Mouse (Mus musculus) hindbrain, embryonic 14.5 days (tissue): ENCODE measurements around the gene Dach2. TPM values are rescaled to one million over a fixed set of nuclear protein-coding genes. Genes with fewer than 3 reads are reported as not detected.
"Not testable (repeated sequence)": the region's sequence is repeated elsewhere in the genome, so short reads cannot be mapped to it uniquely, and the experiment has no call there.

Experiments used
- ATAC-seq: fragments of 200-750 bp; cut with Nextera tagmentation; 2 replicates; pipeline ENCODE4 v1.8.0; 2017; ENCODE audit warnings: moderate number of reproducible peaks, mild to moderate bottlenecking, moderate TSS enrichment, moderate library complexity; ENCODE audit not compliant: low FRiP score
- DNase-seq: peaks from one replicate; pipeline ENCODE4 v3.0.0-alpha.2; 2015; ENCODE audit warnings: low spot score
- H3K27ac ChIP-seq: fragments of 300-500 bp; sonication (generic); 2 replicates; pipeline ENCODE4 v1.5.1; 2014; ENCODE audit warnings: mild to moderate bottlenecking, moderate library complexity
- H3K27me3 ChIP-seq: fragments of 300-500 bp; sonication (generic); 2 replicates; pipeline ENCODE4 v1.6.1; 2014; ENCODE audit warnings: mild to moderate bottlenecking, low read length, mixed read lengths; ENCODE audit not compliant: control insufficient read depth, insufficient read depth
- H3K36me3 ChIP-seq: fragments of 300-500 bp; sonication (generic); replicated peaks from 2 replicates; pipeline ENCODE4 v1.6.1; 2014; ENCODE audit not compliant: control insufficient read depth, insufficient read depth
- H3K4me1 ChIP-seq: fragments of 300-500 bp; sonication (generic); replicated peaks from 2 replicates; pipeline ENCODE4 v1.6.1; 2014; ENCODE audit warnings: antibody characterized with exemption, low read length, mixed read lengths; ENCODE audit not compliant: control insufficient read depth, insufficient read depth
- H3K4me2 ChIP-seq: fragments of 300-500 bp; sonication (generic); replicated peaks from 2 replicates; pipeline ENCODE4 v1.6.1; 2014; ENCODE audit warnings: mild to moderate bottlenecking, moderate library complexity
- H3K4me3 ChIP-seq: fragments of 300-500 bp; sonication (generic); replicated peaks from 2 replicates; pipeline ENCODE4 v1.5.1; 2014; ENCODE audit warnings: mild to moderate bottlenecking, low read length
- H3K9ac ChIP-seq: fragments of 300-500 bp; sonication (generic); 2 replicates; pipeline ENCODE4 v1.6.1; 2014
- H3K9me3 ChIP-seq: fragments of 300-500 bp; sonication (generic); 2 replicates; pipeline ENCODE4 v1.6.1; 2016; ENCODE audit warnings: low read length; ENCODE audit not compliant: control insufficient read depth
- WGBS: fragments of 180-500 bp; shearing (Covaris S2); extraction: QIAGEN DNeasy Blood & Tissue Kit; methylation state at CpG from one replicate; pipeline ENCODE4 v1.1.7; 2014; 5-methylcytosine and 5-hydroxymethylcytosine counted together
- polyA plus RNA-seq: library from polyadenylated mRNA; unstranded; fragments of >200 nt; fragmentation: Nextera tagmentation; extraction: Ambion mirVana; gene quantifications from 2 replicates; pipeline ENCODE4 v1.2.1, GENCODE M21; 2014

Dach2 gene
- 11.9 and 13.2 TPM in 2 replicates for polyA plus RNA-seq

- H3K4me1 ChIP-seq, result no peaks in the 10 kb centered on the region
- peak; percentile 58 for ATAC-seq
- H3K27me3 ChIP-seq, result no peaks in the 10 kb centered on the region
- H3K4me2 ChIP-seq, result peak within 1 kb of the TSS; percentile 67
- H3K9me3 ChIP-seq, result no peaks in the 10 kb centered on the region
- peak within 1 kb of the TSS; percentile 56 for H3K9ac ChIP-seq
- no peaks in the 10 kb centered on the region for H3K36me3 ChIP-seq
- WGBS, result 31% methylated on average over 21 of the region's 21 CpGs
- DNase-seq, result peak; percentile 32
- H3K27ac ChIP-seq, result peak within 1 kb of the TSS; percentile 26; the same call in 1 of the 2 replicates
- H3K4me3 ChIP-seq, result peak within 1 kb of the TSS; percentile 48
Observed at GRCm38 (mm10) chrX:113297404-113297803, at the start of gene Dach2. TSS of gene Dach2 (plus strand) at chrX:113297510.

DNA sequence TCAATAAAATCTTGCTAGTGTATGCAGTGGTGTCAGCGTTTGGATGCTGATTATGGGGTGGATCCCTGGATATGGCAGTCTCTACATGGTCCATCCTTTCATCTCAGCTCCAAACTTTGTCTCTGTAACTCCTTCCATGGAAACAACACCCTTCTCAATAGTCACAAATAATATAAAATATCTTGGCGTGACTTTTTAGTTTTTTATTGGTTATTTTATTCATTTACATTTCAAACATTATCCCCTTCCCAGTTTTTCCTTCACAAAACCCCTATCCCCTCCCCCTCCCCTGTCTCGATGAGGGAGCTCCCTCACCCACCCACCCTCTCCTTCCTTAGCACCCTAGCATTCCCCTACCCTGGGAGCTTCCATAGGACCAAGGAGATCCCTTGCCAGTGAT lies 44.9 kb upstream of the Dach2 start:
- H3K4me1 ChIP-seq, DNase-seq, ATAC-seq, H3K9me3 ChIP-seq, H3K4me2 ChIP-seq, H3K4me3 ChIP-seq, H3K27ac ChIP-seq, H3K9ac ChIP-seq, H3K27me3 ChIP-seq, H3K36me3 ChIP-seq: not testable (repeated sequence)
- WGBS, result 76% methylated on average over 2 of the region's 3 CpGs

DNA sequence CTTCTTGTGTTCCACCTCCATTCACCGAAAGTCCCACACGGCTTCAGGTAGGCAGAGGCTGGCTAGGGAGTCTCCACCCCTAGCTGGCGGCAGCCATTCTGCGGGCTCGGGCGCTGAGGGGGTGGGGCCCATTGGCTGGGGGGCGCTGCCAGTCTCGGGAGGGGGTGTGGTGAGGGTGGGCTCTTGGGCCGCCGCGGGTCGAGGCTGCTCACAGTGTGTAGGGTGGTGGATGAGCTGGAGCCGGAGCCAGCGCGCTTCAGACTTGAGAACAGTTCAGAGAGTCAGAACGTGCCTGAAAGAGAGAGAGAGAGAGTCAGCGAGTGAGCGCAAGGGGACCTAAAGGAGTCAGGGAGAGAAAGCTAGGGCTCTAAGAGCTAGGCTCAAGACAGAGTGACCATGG lies 721 bp downstream of the Dach2 start:
- Histone ChIP-seq H3K36me3 (no peaks in the 10 kb centered on the region), H3K4me1 (no peaks in the 10 kb centered on the region), H3K4me2 (peak overlapping the region; percentile 67), H3K9ac (peak overlapping the region; percentile 56), H3K4me3 (peak overlapping the region; percentile 48), H3K27me3 (no peaks in the 10 kb centered on the region), H3K27ac (peak overlapping the region; percentile 26; the same call in 1 of the 2 replicates), H3K9me3 (no peaks in the 10 kb centered on the region)
- WGBS, result 22% methylated on average over 18 of the region's 18 CpGs
- ATAC-seq (peak; percentile 99), DNase-seq (peak; percentile 48)

DNA sequence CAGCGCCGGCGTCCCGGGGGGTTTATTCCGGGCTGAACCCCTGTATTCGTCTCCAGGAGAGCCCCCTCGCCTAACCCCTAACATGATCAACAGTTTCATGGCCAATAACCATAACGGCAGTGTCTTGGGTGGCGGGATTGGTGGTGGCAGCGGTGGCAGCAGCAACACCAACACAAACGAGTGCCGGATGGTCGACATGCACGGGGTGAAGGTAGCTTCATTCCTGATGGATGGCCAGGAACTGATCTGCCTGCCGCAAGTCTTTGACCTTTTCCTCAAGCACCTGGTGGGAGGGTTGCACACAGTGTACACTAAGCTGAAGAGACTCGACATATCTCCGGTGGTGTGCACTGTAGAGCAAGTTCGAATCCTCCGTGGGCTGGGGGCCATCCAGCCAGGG lies 1.2 kb downstream of the Dach2 start:
- H3K36me3 ChIP-seq, result no peaks in the 10 kb centered on the region
- peak overlapping the region; percentile 48 for H3K4me3 ChIP-seq
- H3K9me3 ChIP-seq, result no peaks in the 10 kb centered on the region
- H3K4me2 ChIP-seq, result peak overlapping the region; percentile 67
- no peak for DNase-seq
- H3K27ac ChIP-seq, result peak overlapping the region; percentile 26; the same call in 1 of the 2 replicates
- no peaks in the 10 kb centered on the region for H3K27me3 ChIP-seq
- WGBS, result 20% methylated on average over 19 of the region's 19 CpGs
- no peaks in the 10 kb centered on the region for H3K4me1 ChIP-seq
- ATAC-seq, result no peak
- peak overlapping the region; percentile 56 for H3K9ac ChIP-seq

GRCm38 (mm10) chrX:113304323-113304722 lies 7.0 kb downstream of the Dach2 start:
- 25% methylated on average over 4 of the region's 4 CpGs for WGBS
- Histone ChIP-seq H3K4me1 (no peaks in the 10 kb centered on the region), H3K36me3 (no peaks in the 10 kb centered on the region), H3K4me2 (no peak overlapping the region), H3K9ac (no peak overlapping the region), H3K9me3 (no peaks in the 10 kb centered on the region), H3K27ac (no peak overlapping the region), H3K4me3 (no peak overlapping the region), H3K27me3 (no peaks in the 10 kb centered on the region)
- no peak for DNase-seq
- no peak for ATAC-seq

DNA sequence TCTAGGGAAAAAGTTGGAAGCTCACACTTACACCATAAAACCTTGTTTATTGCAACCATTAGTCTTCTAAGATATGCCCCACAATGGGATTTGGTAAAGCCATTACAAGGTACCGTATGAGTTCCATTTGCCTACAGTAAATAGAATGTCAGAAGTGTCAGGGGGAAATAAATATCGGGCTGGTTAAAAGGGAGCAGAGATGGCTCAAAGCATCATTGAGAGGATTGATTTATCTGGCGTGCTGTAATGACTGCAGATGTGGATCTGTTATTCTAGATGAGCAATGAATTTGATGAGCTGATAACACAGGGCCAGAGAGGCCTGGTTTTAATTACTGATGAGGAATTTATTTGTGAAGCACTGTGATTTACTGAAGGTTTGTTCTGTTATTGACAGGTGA lies 40.8 kb downstream of the Dach2 start:
- H3K9me3 ChIP-seq, result no peaks in the 10 kb centered on the region
- no peak overlapping the region for H3K9ac ChIP-seq
- no peak overlapping the region for H3K27ac ChIP-seq
- H3K4me2 ChIP-seq, result no peak overlapping the region
- 0 out of 2 replicates have a peak, but pooled peaks cover 2% of the 10 kb centered on the region for H3K4me1 ChIP-seq
- no peaks in the 10 kb centered on the region for H3K27me3 ChIP-seq
- no peak overlapping the region for H3K4me3 ChIP-seq
- ATAC-seq (no peak), DNase-seq (no peak)
- WGBS, result 61% methylated on average over 3 of the region's 3 CpGs
- no peaks in the 10 kb centered on the region for H3K36me3 ChIP-seq

DNA sequence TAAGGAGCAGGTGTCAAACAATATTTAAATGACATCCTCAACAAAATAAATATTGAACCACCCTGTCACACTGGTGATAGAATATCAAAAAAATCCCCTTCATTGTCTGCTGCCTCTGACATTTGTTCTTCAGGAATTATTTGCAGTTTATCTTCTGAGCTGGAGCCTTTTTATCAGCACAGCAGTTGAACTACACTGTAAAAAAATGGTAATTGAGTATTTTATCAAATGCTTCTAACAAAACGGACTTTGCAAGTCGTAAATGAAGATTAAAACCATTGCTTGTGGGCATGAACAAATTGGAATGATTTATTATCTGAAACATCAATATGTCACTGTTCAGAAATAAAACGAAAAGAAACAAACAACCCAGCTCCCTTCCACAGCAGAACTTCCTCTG lies 97.1 kb downstream of the Dach2 start:
- Histone ChIP-seq H3K4me2 (no peak overlapping the region), H3K27me3 (no peaks in the 10 kb centered on the region), H3K4me1 (no peaks in the 10 kb centered on the region), H3K36me3 (no peaks in the 10 kb centered on the region), H3K4me3 (no peak overlapping the region), H3K27ac (no peak overlapping the region), H3K9me3 (no peaks in the 10 kb centered on the region), H3K9ac (no peak overlapping the region)
- 49% methylated on average over 3 of the region's 3 CpGs for WGBS
- DNase-seq (no peak), ATAC-seq (no peak)

DNA sequence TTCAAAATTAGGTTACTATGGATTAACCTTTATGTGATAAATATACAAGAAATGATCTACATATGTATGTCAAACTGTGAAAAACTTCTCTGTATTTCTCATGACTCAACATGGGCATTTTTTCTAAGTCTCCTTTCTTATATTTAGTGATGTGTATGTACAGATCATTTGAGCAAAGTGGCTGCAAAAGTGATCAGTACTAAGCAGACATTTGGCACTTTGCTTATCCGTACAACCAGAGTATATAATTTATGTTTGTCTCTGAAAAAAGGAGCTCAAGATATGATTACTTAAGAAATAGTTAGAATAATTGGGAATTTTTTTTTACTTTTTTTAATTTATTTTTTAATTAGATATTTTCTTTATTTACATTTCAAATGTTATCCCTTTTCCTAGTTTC lies 111.4 kb downstream of the Dach2 start:
- Histone ChIP-seq H3K9me3 (no peaks in the 10 kb centered on the region), H3K9ac (no peak overlapping the region), H3K4me2 (no peak overlapping the region), H3K4me3 (no peak overlapping the region), H3K36me3 (no peaks in the 10 kb centered on the region), H3K27me3 (no peaks in the 10 kb centered on the region), H3K27ac (no peak overlapping the region), H3K4me1 (no peaks in the 10 kb centered on the region)
- no peak for DNase-seq
- WGBS, result 87% methylated on average over 1 of the region's 1 CpGs
- ATAC-seq, result no peak

GRCm38 (mm10) chrX:113421517-113422187 lies 124.3 kb downstream of the Dach2 start:
- 23% methylated on average over 3 of the region's 3 CpGs for WGBS
- Histone ChIP-seq H3K4me3 (no peak overlapping the region), H3K9ac (no peak overlapping the region), H3K27me3 (no peaks in the 10 kb centered on the region), H3K27ac (no peak overlapping the region), H3K36me3 (no peaks in the 10 kb centered on the region), H3K4me2 (no peak overlapping the region), H3K9me3 (no peaks in the 10 kb centered on the region), H3K4me1 (no peaks in the 10 kb centered on the region)
- ATAC-seq (no peak), DNase-seq (peak; percentile 25)
